Mouse (Mus musculus): ENCODE results near the gene Cyp2d11. TPM values are rescaled to one million over a fixed set of nuclear protein-coding genes. Genes with fewer than 3 reads are reported as not detected.

Cyp2d11 gene
- total RNA-seq, 2 experiments from 2014 or later = not detected

DNA sequence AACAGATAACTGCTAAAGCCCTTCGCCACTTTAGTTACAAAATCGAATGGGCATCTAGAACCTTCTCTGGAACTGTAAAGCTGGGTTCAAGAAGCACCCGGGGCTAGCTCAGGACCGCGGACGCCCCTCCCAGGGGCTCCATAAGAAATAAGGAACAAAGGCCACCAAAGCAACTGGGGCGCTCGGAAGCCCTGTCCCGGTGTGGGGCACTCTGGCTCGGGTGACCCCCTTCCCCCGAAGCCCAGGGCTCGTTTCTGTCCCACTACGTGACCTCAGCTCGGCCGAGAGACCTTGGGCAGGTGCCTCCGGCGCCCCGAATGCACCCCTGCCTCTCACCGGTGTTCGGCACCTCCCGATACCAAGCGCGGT, 40.1 kb downstream of the Cyp2d11 start:
- peak; percentile 29 for ATAC-seq (replicated peaks; ENCODE audit: poor library complexity, severe bottlenecking)

DNA sequence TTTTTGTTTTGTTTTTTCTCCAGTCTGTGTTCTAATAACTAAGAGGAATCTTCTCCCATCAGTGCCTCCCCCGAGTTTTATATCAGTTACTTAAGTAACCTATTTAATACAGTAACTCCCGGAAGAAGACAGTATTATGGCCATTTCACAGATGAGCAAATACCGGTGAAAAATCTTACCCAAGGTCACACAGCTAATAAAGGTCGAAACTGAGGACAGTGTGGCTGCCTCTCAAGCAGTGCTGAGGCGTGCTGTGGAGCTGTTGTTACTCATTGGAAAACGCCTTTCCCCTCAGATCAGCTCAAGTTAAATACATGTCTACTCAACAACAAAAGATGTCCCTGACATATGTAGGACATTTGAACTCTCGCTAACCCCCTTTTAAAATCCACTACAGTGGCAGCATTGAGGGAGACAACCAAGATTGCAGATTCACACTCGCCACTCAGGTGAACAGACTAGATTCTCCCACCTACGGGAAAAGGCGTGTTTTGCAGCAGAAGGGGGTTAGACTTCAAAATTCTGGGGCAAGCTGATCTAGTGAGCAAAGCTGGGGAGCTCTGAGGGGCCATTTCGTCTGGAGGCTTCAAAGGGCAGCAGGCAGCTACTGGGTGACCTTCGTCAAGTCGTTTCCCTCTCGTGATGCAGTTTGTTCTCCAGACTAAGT, 40.6 kb downstream of the Cyp2d11 start:
- no peak for ATAC-seq (replicated peaks; ENCODE audit: poor library complexity, severe bottlenecking)

DNA sequence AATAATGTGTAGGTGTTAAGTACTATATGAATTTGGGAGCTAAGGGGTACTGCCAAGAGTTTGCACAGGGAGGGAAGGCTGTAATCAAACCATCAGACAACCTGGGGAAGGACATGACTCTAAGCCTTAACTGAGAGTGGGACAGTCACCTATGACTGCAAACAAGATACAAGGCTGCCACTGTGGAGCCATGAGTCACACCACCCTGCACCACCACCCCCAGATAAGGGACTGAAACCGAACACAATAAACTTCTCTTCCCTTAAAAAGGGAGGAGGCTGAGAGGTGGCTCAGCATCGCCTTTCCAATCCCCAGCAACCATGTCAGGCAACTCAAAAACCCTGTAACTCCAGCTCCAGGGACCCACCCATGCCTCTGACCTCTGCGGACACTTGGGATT, 42.3 kb downstream of the Cyp2d11 start:
- ATAC-seq (replicated peaks; ENCODE audit: poor library complexity, severe bottlenecking) = no peak

DNA sequence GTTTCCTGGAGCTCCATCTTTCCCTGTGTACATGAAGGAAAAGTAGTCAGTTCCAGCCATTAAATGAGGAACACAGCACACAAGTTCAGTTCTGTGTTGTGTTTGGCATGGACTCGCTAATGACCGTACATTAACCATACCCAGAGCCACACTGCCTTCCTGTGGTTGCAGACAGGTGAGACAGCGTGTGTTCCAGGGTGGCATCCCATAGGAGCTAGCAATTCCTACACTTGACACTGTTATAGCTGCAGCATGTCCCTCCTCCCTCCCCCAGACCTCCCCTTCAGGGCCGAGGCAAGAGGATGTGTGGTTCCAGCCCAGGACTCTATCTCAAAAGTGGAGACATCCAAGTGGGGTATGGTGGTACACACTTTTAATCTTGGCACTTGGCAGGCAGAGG, 43.5 kb downstream of the Cyp2d11 start:
- no peak for ATAC-seq (replicated peaks; ENCODE audit: poor library complexity, severe bottlenecking)

DNA sequence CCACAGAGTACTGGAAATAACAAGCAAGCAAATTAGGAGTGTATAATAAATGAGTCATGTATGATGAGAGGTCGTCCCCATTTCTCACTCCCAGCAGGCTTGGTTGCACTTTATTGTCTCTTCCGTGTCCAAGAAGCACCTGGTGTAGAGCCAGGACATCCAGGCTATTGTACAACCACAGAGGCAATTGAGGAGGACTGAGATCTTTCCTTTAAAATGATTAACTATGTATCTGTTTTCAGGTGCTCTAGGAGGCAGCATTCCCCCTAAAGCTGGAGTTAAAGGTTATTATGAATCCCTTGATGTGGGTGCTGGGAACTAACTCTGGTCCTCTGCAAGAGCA, 44.9 kb downstream of the Cyp2d11 start:
- no peak for ATAC-seq (replicated peaks; ENCODE audit: poor library complexity, severe bottlenecking)

DNA sequence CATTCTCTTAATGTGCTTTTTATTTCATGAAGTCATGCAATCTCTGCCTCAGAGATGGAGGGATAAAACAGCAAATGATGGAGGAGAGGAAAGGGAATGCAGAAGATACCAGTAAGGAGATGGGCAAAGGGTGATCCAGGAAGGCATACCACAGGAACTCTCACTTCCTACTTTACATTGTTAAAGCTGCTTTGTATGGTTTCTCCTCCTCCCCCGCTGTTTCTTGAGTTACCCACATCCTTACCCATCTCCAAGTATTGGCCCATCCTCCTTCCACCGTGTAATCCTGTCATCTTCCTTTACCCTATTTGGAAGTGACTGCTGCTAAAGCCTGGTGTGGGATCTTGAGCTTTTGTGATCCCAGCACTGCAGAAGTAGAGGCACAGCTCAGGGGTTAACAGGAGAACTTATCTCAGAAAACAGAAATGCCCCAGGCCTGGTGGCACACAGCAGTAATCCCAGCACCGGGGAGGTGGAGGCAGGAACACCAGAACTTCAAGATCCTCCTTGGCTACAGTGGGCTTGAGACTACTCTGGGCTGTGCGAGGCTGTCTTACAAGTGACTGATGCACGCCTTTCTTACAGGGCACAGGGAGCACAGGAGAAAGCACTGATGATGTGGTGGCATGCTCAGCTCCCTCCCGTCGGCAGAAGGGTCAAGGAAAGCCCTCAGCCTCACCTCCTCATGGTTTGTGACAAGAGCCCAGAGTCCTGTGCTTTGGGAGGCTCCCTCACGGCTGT, 45.4 kb downstream of the Cyp2d11 start:
- ATAC-seq (replicated peaks; ENCODE audit: poor library complexity, severe bottlenecking) = peak; percentile 66

DNA sequence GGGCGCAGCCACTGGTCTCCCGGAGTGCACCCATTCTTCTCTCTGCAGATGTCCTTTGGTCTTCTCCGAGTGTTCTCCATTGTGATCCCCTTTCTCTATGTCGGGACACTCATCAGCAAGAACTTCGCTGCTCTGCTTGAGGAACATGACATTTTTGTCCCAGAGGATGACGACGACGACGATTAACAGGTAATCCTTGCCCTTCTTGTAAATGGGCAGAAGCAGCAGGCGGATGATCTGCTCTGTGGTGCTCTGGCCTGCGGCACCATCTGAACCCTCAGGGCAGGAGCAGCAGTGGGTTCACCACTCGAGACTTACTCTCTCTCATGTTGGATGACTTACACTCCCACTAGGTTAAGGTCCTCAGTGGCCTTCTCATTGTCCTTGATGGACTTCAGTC, 46.0 kb downstream of the Cyp2d11 start:
- no peak for ATAC-seq (replicated peaks; ENCODE audit: poor library complexity, severe bottlenecking)

DNA sequence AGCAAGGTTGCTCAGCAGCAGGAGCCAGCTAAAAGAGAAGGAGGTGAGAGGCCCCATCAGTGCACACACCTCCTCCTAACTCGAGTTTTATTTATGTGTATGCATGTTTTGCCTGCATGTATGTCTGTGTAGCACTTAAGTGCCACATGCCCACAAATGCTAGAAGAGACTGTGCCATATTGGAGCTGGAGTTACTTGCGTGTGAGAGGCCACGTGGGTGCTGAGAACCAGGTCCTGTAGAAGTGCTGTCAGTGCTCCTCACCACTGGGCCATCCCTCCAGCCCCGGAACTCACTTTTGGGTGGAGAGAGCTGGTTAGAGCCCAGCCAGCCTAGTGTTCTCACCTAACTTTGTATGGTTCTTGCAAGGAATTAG, 46.5 kb downstream of the Cyp2d11 start:
- ATAC-seq (replicated peaks; ENCODE audit: poor library complexity, severe bottlenecking) = no peak

DNA sequence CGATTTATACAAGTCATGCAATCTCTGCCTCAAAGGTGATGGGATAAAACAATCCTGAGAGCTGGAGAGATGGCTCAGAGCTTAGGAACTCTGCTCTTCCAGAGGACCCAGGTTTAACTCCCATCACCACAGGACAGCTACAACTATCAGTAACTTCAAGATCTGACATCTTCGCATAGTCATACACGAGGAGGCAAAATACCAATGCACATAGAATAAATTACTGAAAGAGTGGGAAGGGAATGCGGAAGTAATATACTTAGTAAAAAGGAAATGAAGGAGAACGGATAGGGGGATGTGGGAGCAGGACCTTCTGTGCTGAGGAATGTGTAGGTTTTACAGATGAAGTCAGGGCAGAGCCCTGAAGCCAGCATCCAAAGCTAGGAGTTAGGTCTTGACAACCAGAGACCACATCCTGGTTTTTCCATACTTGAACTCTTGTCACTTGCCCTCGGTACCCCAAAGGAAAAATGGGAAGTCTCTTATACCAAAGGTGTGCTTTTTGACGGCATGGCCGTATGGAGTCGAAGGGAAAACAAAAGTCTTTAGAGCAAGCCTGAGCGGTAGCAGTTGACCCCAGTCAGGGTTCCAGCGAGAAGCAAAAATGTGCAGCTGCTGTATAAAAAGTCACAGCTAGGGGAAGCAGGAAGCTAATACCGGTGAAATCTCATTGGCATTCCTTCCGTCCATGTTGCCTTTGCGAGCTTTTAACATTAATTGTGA, 47.1 kb downstream of the Cyp2d11 start:
- ATAC-seq (replicated peaks; ENCODE audit: poor library complexity, severe bottlenecking) = no peak

DNA sequence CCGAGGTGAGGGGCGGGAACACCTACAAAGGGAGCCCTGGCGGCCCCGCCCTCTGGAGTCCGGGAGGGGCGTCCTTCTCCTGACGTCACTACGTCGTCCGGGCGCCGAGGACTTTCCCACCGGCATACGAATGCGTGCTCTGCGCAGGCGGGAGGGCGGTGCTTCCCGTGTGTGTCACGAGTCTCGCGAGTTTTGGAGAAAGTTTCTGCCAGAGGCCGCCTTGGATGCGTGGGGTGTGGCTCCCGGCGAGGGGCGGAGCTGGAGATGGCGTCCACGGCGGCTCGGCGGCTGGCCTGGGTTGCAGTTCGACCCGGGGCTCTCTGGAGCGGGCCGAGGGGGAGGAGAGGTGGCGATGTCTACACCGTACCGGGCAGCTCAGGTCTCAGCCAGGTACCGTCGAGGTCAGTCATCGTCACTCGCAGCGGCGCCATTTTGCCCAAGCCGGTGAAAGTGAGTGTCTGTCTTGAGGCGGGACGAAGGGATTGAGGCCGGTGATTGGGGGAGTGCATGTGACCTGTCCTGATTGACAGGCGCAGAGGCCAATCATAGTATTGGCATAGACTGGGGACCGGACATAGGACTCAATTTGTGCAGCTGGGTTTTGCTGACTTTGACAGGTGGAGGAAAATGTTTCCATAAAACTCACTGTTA, 47.9 kb downstream of the Cyp2d11 start:
- ATAC-seq (replicated peaks; ENCODE audit: poor library complexity, severe bottlenecking) = peak; percentile 77

DNA sequence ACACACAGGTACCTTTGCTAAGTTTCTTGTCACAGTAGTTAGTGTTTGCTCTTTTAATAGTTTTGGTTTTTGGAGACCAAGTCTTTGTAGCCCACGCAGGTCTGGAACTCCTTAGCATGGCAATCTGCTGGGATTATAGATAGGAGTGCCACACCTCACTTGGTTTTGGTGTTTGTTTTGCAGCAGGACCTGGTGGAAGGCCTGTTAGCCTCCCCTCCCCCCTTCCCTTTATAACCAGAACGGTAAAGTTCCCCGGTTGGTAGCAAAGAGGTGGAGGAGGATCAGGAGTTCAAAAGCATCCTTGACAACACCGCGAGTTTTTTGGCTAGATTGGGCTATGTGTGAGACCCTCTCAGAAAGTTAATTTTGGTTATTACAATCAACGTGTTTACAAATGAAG, 48.9 kb downstream of the Cyp2d11 start:
- ATAC-seq (replicated peaks; ENCODE audit: poor library complexity, severe bottlenecking) = no peak

DNA sequence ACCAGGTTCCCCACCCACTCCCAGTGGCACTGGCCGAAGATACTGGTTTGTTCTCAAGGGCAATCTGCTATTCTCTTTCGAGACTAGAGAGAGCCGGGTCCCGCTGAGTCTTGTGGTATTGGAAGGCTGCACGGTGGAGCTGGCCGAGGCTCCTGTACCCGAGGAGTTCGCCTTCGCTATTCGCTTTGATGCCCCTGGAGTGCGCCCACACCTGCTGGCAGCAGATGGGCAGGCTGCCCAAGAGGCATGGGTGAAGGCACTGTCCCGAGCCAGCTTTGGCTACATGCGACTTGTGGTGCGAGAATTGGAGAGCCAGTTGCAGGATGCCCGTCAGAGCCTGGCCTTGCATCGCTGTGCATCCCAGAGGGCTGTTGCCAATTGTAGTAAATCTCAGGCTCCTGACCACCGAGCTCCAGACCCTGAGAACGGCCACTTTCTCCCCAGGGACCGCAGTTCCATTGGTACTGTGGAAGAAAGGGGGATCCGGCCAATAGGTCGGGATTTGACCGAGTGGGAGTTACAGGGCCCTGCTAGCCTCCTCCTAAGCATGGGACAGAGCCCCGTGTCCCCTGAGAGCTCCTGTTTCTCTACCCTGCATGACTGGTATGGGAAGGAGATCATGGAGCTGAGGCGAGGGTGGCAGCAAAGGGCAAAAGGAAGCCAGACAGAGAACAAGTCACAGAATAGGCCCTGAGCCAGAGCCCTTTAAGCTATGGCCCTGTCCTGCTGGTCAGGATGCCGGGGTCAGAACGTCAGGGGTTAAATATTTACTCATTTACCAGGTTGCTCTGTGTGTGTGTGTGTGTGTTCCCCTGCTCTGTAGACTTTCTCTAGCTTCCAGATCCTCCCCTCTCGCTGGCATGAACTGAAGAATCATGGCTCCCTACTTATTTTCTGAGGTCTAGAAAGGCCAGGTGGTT, 50.2 kb downstream of the Cyp2d11 start:
- ATAC-seq (replicated peaks; ENCODE audit: poor library complexity, severe bottlenecking) = no peak

DNA sequence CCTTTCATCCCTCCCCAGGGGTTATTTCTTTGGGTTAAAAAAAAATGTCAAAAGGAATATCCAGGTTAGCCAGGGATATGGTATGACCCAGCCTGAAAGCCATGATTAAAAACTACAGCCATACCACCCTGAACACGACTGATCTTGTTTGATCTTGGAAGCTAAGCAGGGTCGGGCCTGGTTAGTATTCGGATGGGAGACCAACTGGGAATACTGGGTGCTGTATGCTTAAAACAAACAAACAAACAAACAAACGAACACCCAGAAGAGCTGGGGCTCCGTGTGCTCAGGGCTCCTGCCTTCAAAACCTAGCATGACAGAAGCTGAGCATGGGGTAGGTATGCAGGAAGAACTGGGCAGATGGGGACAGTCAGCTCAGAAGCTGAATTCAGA, 51.3 kb downstream of the Cyp2d11 start:
- ATAC-seq (replicated peaks; ENCODE audit: poor library complexity, severe bottlenecking) = no peak

DNA sequence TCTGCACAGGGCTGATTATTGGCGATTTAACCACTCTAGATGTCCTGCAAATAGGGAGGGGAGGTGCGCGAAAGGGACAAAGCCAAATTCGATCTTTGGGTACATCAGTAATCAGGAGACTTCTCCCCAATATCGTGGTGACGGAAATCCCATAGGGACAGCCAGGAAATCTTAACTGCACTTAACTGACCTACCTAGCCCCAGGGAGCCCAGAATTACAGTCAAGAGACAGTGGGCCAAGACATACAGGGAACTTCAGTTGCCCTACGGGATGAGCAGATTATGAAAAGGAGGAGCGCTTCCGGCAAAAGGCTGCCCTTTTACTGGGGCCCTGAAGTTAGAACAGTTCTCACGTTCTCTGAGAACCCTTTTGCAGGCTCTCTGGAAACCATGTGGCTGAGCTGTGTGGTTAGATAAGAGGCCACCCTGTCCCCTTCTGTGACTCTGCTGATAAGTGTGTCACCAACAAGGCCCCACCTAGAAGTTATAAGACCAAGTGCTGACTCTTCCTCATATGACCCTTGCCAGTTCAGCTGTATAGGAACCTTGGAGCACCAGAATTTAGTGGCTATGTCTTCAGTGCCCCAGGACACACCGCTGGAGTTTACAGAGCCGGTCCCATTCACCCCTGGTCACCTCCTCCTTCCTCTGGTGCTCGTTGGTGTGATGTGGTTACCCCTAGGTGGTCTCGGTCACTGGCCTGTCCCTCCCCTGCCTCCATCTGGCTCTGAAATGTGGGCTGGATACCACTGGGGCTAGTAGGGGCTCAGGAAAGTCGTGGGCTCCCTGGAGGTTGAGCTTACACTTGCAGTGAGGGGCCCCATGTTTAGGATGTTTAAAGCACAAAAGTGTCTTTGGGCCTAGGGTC, 51.9 kb downstream of the Cyp2d11 start:
- ATAC-seq (replicated peaks; ENCODE audit: poor library complexity, severe bottlenecking) = peak; percentile 4; the same call in 1 of the 2 replicates

DNA sequence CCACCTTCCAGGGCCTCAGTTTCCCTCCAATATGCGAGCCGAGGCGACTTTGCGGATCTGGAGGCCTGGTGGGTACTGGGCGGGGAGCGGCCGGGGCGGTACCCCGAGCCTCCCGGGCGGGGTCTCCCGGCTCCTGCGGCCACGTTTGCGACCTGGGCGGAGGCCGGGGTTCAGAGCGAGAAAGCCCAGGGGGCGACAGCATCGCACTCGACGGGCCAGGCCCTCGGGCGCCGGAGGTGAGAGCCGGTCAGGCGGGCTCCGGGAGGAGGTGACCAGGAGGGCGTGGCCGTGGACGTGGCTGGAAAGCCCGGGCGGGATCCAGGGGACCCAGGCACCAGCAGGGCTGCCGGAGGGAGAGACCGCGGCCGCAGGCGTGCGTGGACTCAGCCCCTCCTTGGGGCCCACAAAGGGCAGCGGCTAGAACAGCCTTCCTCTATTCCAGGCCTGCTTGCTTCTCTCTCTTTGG, 52.8 kb downstream of the Cyp2d11 start:
- peak; percentile 18 for ATAC-seq (replicated peaks; ENCODE audit: poor library complexity, severe bottlenecking)

DNA sequence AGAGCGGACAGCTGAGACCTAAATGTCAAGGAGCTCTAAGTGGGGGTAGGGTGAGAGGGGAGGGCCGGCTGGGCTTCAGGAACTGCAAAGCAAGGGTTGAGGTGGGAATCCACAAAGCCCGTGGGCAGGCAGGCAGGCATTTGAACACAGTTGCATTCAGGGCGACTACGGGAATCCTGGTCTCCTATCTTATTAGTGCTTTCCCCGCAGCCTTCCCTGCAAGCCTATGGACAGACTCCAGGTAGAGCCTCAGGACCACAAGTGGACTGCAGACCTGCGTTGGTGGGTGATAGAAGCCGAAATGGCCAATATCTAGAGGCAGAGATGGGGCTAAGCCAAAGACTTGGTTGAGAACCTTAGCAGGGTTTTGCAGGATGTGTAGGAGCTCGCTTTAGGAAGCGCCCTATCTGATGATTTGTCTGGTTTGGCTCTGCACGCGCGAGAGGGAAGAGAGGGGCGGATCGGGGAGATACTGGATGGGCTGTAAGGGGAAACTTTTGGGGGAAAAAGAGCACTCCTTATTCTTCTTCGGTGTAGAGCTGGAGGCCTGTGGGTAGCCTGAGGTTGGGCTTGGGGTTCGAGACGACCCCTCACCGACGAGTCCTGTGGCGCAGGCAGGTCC, 53.3 kb downstream of the Cyp2d11 start:
- no peak for ATAC-seq (replicated peaks; ENCODE audit: poor library complexity, severe bottlenecking)

DNA sequence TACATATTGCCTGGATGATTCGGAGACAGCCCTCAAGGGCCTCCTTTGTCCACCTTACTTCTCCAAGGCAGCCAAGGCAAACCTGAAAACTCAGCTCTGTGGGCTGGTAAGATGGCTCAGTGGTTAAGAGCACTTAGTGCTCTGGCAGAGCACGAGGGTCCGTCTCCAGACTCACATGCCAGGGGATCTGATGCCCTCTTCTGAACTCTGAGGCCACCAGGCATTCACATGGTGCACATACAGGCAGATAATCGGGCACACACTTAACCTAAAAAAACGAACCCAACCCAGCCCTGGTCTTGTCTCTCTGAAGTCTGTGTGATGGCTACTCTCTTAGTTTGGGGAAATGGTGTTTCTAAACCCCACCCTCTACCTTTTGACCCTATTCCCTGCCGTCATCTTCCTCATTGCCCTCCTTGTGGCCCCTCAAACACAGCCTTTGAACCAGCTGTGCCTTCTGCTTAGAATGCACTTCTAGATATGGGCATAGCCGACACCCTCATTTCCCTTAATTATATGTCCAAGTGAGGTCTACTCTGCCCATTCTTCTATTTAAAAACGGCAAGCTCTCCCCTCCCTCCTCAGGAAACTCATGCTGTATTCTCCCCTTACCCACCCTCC, 54.1 kb downstream of the Cyp2d11 start:
- ATAC-seq (replicated peaks; ENCODE audit: poor library complexity, severe bottlenecking) = no peak

All from granulocyte monocyte progenitor cell, adult 5-6 weeks (primary cell).